ENCODE assay signal across 28 mouse cellular contexts in genomic region chr5:123512102-123512501, GRCm38 (mm10). TPM values are rescaled to one million over a fixed set of nuclear protein-coding genes. Genes with fewer than 3 reads are reported as not detected.
DNase-seq lines count a peak whose midpoint lies in the region; ATAC-seq and TF ChIP-seq lines count a peak whose summit lies in the region.
"Had no signal": no experiment of that assay in that cellular context is flagged by ENCODE, and none has a peak within 500 bp of the region (broad histone marks: within the 10 kb centered on the region; RNA-seq: fewer than 3 reads in every experiment).

No protein-coding gene starts in this region.

- no peaks in the 10 kb centered on the region for H3K36me3 ChIP-seq in liver, embryonic 16.5 days (ENCODE audit: control insufficient read depth, insufficient read depth)
- peaks cover 61% of the 10 kb centered on the region for H3K36me3 ChIP-seq in forebrain, embryonic 10.5 days (replicated peaks)
- H3K36me3 ChIP-seq in limb, embryonic 10.5 days, result peaks cover 55% of the 10 kb centered on the region

- H3K4me3 ChIP-seq in liver, embryonic 16.5 days (ENCODE audit: low read depth, low read length), result no peak overlapping the region
- no peak overlapping the region for H3K4me3 ChIP-seq in forebrain, embryonic 10.5 days
- no peak overlapping the region for H3K4me3 ChIP-seq in lung, adult 2 months (replicated peaks; ENCODE audit: extremely low read depth, low read depth, low read length)
- no peak overlapping the region for H3K4me3 ChIP-seq in limb, embryonic 10.5 days
- H3K4me3 ChIP-seq: erythroblast, embryonic 14.5 days; forebrain, embryonic 15.5 days; heart, embryonic 13.5 days; midbrain, embryonic 10.5 days had no signal

- no peak overlapping the region for H3K9ac ChIP-seq in liver, embryonic 16.5 days (ENCODE audit: low read depth, low read length)
- H3K9ac ChIP-seq: forebrain, embryonic 15.5 days; heart, embryonic 13.5 days; lung, embryonic 14.5 days had no signal

- 42% methylated on average over 3 of the region's 3 CpGs for WGBS in liver, embryonic 16.5 days (ENCODE audit: insufficient replicate concordance)
- WGBS in forebrain, embryonic 10.5 days, result 74% methylated on average over 3 of the region's 3 CpGs
- WGBS in lung, adult 2 months, result 61% methylated on average over 3 of the region's 3 CpGs
- WGBS in limb, embryonic 10.5 days, result 81% methylated on average over 3 of the region's 3 CpGs

- DNase-seq in 3T3-L1 (ENCODE audit: low read depth, low spot score) (peak; percentile 45), R1 (ENCODE audit: low read depth, low spot score) (peak; percentile 79), adipocyte (ENCODE audit: low spot score) (no peak)
- peak; percentile 42 for DNase-seq in induced T-regulatory cell, adult 2 months (ENCODE audit: low read depth)
- no peak for DNase-seq in forebrain, embryonic 10.5 days (ENCODE audit: extremely low spot score, low spot score)
- no peak for DNase-seq in lung, adult 2 months
- DNase-seq in limb, embryonic 10.5 days (ENCODE audit: low spot score), result no peak
- DNase-seq: adrenal gland, postnatal 36 days; B cell, adult 2 months; cerebellum, adult 8-10 months; gastrocnemius, postnatal 36 days; heart, postnatal 36 days; kidney, adult 9 months; kidney, postnatal 36 days; lung, embryonic 14.5 days; lung, postnatal 36 days; retina, postnatal 1 day; right cerebral cortex, postnatal 4 days had no signal

- no peak overlapping the region for H3K4me2 ChIP-seq in liver, embryonic 16.5 days (ENCODE audit: low read depth, low read length)
- H3K4me2 ChIP-seq: forebrain, embryonic 15.5 days; heart, embryonic 13.5 days; lung, embryonic 14.5 days had no signal

- peaks cover 19% of the 10 kb centered on the region for H3K4me1 ChIP-seq in liver, embryonic 16.5 days (ENCODE audit: control insufficient read depth, low read depth, low read length)
- H3K4me1 ChIP-seq in forebrain, embryonic 10.5 days, result peaks cover 23% of the 10 kb centered on the region
- peaks cover 2% of the 10 kb centered on the region; the same call in 1 of the 2 replicates for H3K4me1 ChIP-seq in lung, adult 2 months (ENCODE audit: control insufficient read depth, insufficient read depth, low read length)
- peaks cover 17% of the 10 kb centered on the region for H3K4me1 ChIP-seq in limb, embryonic 10.5 days

- peak; percentile 72 for ATAC-seq in liver, embryonic 16.5 days (ENCODE audit: low read depth)
- ATAC-seq: forebrain, embryonic 15.5 days; hindbrain, postnatal 0 days; Patski had no signal

- no peak for TF ChIP-seq CTCF in lung, adult 2 months (IDR thresholded peaks at IDR 0.05; ENCODE audit: insufficient read depth, low read length)

- H3K27me3 ChIP-seq in liver, embryonic 16.5 days (ENCODE audit: control insufficient read depth, insufficient read depth, low read depth, low read length), result peaks cover 31% of the 10 kb centered on the region
- peaks cover 29% of the 10 kb centered on the region for H3K27me3 ChIP-seq in forebrain, embryonic 10.5 days (ENCODE audit: poor library complexity, severe bottlenecking)
- peaks cover 26% of the 10 kb centered on the region for H3K27me3 ChIP-seq in limb, embryonic 10.5 days (ENCODE audit: low read depth, poor library complexity, severe bottlenecking)
- H3K27me3 ChIP-seq: forebrain, embryonic 15.5 days had no signal

- TF ChIP-seq POLR2A in lung, adult 2 months (IDR thresholded peaks at IDR 0.05; ENCODE audit: borderline replicate concordance, extremely low read depth, low read depth, low read length), result no peak

- no peak overlapping the region for H3K27ac ChIP-seq in liver, embryonic 16.5 days (ENCODE audit: low read length)
- H3K27ac ChIP-seq in forebrain, embryonic 10.5 days, result no peak overlapping the region
- no peak overlapping the region for H3K27ac ChIP-seq in limb, embryonic 10.5 days
- H3K27ac ChIP-seq: forebrain, embryonic 15.5 days; heart, embryonic 13.5 days; hindbrain, postnatal 0 days; midbrain, embryonic 10.5 days had no signal

- H3K9me3 ChIP-seq in liver, embryonic 16.5 days (replicated peaks; ENCODE audit: control insufficient read depth, low read length), result no peaks in the 10 kb centered on the region
- no peaks in the 10 kb centered on the region for H3K9me3 ChIP-seq in forebrain, embryonic 10.5 days
- H3K9me3 ChIP-seq in limb, embryonic 10.5 days (replicated peaks), result no peaks in the 10 kb centered on the region
- H3K9me3 ChIP-seq: forebrain, embryonic 15.5 days; heart, embryonic 13.5 days; midbrain, embryonic 10.5 days had no signal

RNA-seq across cellular contexts. Expression of gene B3gnt4, which starts 1.8 kb away (rescaled TPM):
- 0.11 TPM in 1 of 2 replicates, not detected in the other for polyA plus RNA-seq in liver, embryonic 16.5 days (2015; fragmentation: Nextera tagmentation; extraction: Ambion mirVana)
- polyA plus RNA-seq in forebrain, embryonic 10.5 days (2016; fragmentation: Nextera tagmentation; extraction: Ambion mirVana), result 1.1 and 1.7 TPM in 2 replicates
- polyA plus RNA-seq in lung, adult 2 months (2012; rRNA removed), result 5.8 and 8.5 TPM in 2 replicates
- 1.1 and 1.3 TPM in 2 replicates for polyA plus RNA-seq in limb, embryonic 10.5 days (2016; fragmentation: Nextera tagmentation; extraction: Ambion mirVana)
- polyA plus RNA-seq: erythroblast, embryonic 14.5 days had no signal

RNA-seq across cellular contexts. Expression of gene Diablo, which starts 11.9 kb away (rescaled TPM):
- polyA plus RNA-seq in liver, embryonic 16.5 days (2015; fragmentation: Nextera tagmentation; extraction: Ambion mirVana), result 49.1 TPM in 2 replicates
- polyA plus RNA-seq in forebrain, embryonic 10.5 days (2016; fragmentation: Nextera tagmentation; extraction: Ambion mirVana), result 148 TPM in 2 replicates
- polyA plus RNA-seq in lung, adult 2 months (2012; rRNA removed), result 37.4 and 58.4 TPM in 2 replicates
- polyA plus RNA-seq in limb, embryonic 10.5 days (2016; fragmentation: Nextera tagmentation; extraction: Ambion mirVana), result 120 and 122 TPM in 2 replicates

RNA-seq across cellular contexts. Expression of gene Gm49027, which starts 13.2 kb away (rescaled TPM):
- 0.06 and 0.28 TPM in 2 replicates for polyA plus RNA-seq in liver, embryonic 16.5 days (2015; fragmentation: Nextera tagmentation; extraction: Ambion mirVana)
- 0.47 TPM in 1 of 2 replicates, not detected in the other for polyA plus RNA-seq in forebrain, embryonic 10.5 days (2016; fragmentation: Nextera tagmentation; extraction: Ambion mirVana)
- polyA plus RNA-seq in lung, adult 2 months (2012; rRNA removed), result 14.2 and 15.2 TPM in 2 replicates
- not detected in 2 replicates for polyA plus RNA-seq in limb, embryonic 10.5 days (2016; fragmentation: Nextera tagmentation; extraction: Ambion mirVana)
- polyA plus RNA-seq: erythroblast, embryonic 14.5 days; midbrain, embryonic 10.5 days had no signal

RNA-seq across cellular contexts. Expression of gene Il31, which starts 22.8 kb away (rescaled TPM):
- polyA plus RNA-seq in liver, embryonic 16.5 days (2015; fragmentation: Nextera tagmentation; extraction: Ambion mirVana), result not detected in 2 replicates
- polyA plus RNA-seq in forebrain, embryonic 10.5 days (2016; fragmentation: Nextera tagmentation; extraction: Ambion mirVana), result not detected in 2 replicates
- polyA plus RNA-seq in lung, adult 2 months (2012; rRNA removed), result not detected in 2 replicates
- not detected in 2 replicates for polyA plus RNA-seq in limb, embryonic 10.5 days (2016; fragmentation: Nextera tagmentation; extraction: Ambion mirVana)
- polyA plus RNA-seq: embryonic facial prominence, embryonic 11.5 days; erythroblast, embryonic 14.5 days; forebrain, embryonic 15.5 days; heart, embryonic 13.5 days; hindbrain, postnatal 0 days; limb, embryonic 11.5 days; lung, embryonic 14.5 days; midbrain, embryonic 10.5 days; neural tube, embryonic 11.5 days; Patski had no signal

RNA-seq across cellular contexts. Expression of gene Lrrc43, which starts 23.0 kb away (rescaled TPM):
- not detected in 2 replicates for polyA plus RNA-seq in liver, embryonic 16.5 days (2015; fragmentation: Nextera tagmentation; extraction: Ambion mirVana)
- not detected in 2 replicates for polyA plus RNA-seq in forebrain, embryonic 10.5 days (2016; fragmentation: Nextera tagmentation; extraction: Ambion mirVana)
- polyA plus RNA-seq in lung, adult 2 months (2012; rRNA removed), result 3.4 and 3.8 TPM in 2 replicates
- 0.08 TPM in 1 of 2 replicates, not detected in the other for polyA plus RNA-seq in limb, embryonic 10.5 days (2016; fragmentation: Nextera tagmentation; extraction: Ambion mirVana)
- polyA plus RNA-seq: embryonic facial prominence, embryonic 11.5 days; erythroblast, embryonic 14.5 days; heart, embryonic 13.5 days; limb, embryonic 11.5 days; lung, embryonic 14.5 days; midbrain, embryonic 10.5 days; neural tube, embryonic 11.5 days; Patski had no signal

Comparison
In these comparisons a context has a peak if more than half of its experiments do, and no peak if none do; other contexts are left out.
1. DNase-seq: peak in 3T3-L1 (single experiment), R1 (single experiment) and induced T-regulatory cell, adult 2 months (single experiment); none in forebrain, embryonic 10.5 days (single experiment), lung, adult 2 months (single experiment), limb, embryonic 10.5 days (single experiment) and adipocyte (single experiment).
2. RNA of gene Gm49027, which starts 13.2 kb away (polyA plus RNA-seq): 14.2 to 15.2 TPM in lung, adult 2 months; 0.06 to 0.28 TPM in liver, embryonic 16.5 days, 0.47 TPM in forebrain, embryonic 10.5 days and not detected in limb, embryonic 10.5 days; every median in the first group is over 10 times any median in the second.